Mouse (Mus musculus) small intestine, adult 2 months (tissue): ENCODE results near the gene Gm20388.

Experiments
- CTCF ChIP-seq: fragments of 200-500 bp; IDR thresholded peaks from 2 replicates; pipeline ENCODE4 v1.5.1; 2012; ENCODE audit warnings: low read depth, mild to moderate bottlenecking, control low read depth, inconsistent platforms, low read length, moderate library complexity, mixed read lengths; ENCODE audit not compliant: insufficient replicate concordance, insufficient read length; ENCODE audit errors: extremely low read depth
- POLR2A ChIP-seq: fragments of 200-500 bp; IDR thresholded peaks from 2 replicates; pipeline ENCODE4 v1.6.1; 2012; ENCODE audit warnings: low read depth, mild to moderate bottlenecking, control low read depth, inconsistent platforms, low read length, moderate library complexity

DNA sequence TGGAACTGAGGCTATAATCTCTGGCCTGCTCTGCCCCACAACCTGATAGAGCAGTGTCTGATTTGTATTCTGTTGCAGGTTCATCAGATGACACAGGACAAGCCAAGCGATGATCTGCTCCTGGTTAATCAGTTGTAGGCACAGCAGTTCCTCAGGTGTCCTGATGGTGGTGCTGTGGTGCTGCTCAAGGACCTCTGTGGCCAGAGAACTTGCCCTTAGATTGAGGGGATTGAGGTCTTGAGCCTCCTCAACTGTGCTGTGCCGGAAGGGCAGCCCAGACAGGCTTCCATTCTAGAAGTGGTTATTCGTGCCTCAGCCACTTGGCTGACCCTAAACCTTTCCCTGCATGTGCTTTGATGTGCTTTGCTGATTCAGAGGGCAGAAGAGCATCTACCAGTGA, 4141.5 kb downstream of the Gm20388 start:
- TF ChIP-seq CTCF (peak; percentile 78), POLR2A (no peak)
